ENCODE assay signal across 19 mouse cellular contexts in the genomic region with DNA sequence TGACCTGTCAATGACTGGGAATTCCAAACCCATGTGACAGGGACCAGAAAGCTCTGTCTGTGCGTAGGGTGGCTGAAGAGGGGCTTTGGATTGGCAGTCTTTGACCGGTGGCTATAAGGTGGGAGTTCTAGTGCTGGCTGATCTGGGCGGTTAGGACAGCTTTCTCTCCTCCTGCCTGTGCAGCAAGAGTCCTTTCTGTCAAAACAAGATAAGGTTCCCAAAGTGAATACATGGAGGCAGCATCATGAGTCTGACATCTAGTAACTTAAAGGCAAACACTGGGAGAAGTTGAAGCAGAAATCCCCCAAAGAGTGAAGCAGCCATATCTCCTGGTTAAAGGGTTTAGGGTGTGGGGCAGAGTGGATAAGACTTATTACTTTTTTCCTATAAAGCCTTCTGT. TPM values are rescaled to one million over a fixed set of nuclear protein-coding genes. Genes with fewer than 3 reads are reported as not detected.
DNase-seq lines count a peak whose midpoint lies in the region; ATAC-seq and TF ChIP-seq lines count a peak whose summit lies in the region.
"Had no signal": no experiment of that assay in that cellular context is flagged by ENCODE, and none has a peak within 500 bp of the region (broad histone marks: within the 10 kb centered on the region; RNA-seq: fewer than 3 reads in every experiment).

A gene (plus strand): TSS at position 56 of the 400 bp plus-strand sequence.

- H3K27ac ChIP-seq in cerebellum, adult 2 months (ENCODE audit: insufficient read depth, low read length) = no peak within 1 kb of the TSS
- H3K27ac ChIP-seq in midbrain, embryonic 16.5 days (ENCODE audit: low read length) = no peak within 1 kb of the TSS
- H3K27ac ChIP-seq: embryonic facial prominence, embryonic 15.5 days; liver, embryonic 14.5 days; macrophage had no signal

- no peaks in the 10 kb centered on the region for H3K9me3 ChIP-seq in midbrain, embryonic 16.5 days (replicated peaks; ENCODE audit: control insufficient read depth, low read length, poor library complexity, severe bottlenecking)
- H3K9me3 ChIP-seq: embryonic facial prominence, embryonic 15.5 days had no signal

- H3K4me2 ChIP-seq in midbrain, embryonic 16.5 days (ENCODE audit: low read length) = no peak within 1 kb of the TSS
- H3K4me2 ChIP-seq: embryonic facial prominence, embryonic 15.5 days had no signal

- H3K36me3 ChIP-seq in midbrain, embryonic 16.5 days (ENCODE audit: control insufficient read depth, insufficient read depth, low read length) = no peaks in the 10 kb centered on the region
- H3K36me3 ChIP-seq: embryonic facial prominence, embryonic 15.5 days had no signal

- no peaks in the 10 kb centered on the region for H3K4me1 ChIP-seq in cerebellum, adult 2 months (ENCODE audit: control insufficient read depth, insufficient read depth, low read length)
- H3K4me1 ChIP-seq in midbrain, embryonic 16.5 days (ENCODE audit: control insufficient read depth, insufficient read depth, low read length) = no peaks in the 10 kb centered on the region
- H3K4me1 ChIP-seq: embryonic facial prominence, embryonic 15.5 days had no signal

- no peak for ATAC-seq in midbrain, embryonic 16.5 days

- no peak within 1 kb of the TSS for H3K4me3 ChIP-seq in cerebellum, adult 2 months (replicated peaks; ENCODE audit: insufficient read depth, low read depth, low read length)
- no peak within 1 kb of the TSS for H3K4me3 ChIP-seq in midbrain, embryonic 16.5 days (ENCODE audit: low read depth, low read length)
- H3K4me3 ChIP-seq: embryonic facial prominence, embryonic 15.5 days; myocyte had no signal

- no peak for TF ChIP-seq POLR2A in cerebellum, adult 2 months (IDR thresholded peaks at IDR 0.05; ENCODE audit: borderline replicate concordance, insufficient read depth, low read length)

- WGBS in cerebellum, adult 2 months = 88% methylated on average over 3 of the region's 3 CpGs
- 90% methylated on average over 3 of the region's 3 CpGs for WGBS in midbrain, embryonic 16.5 days

- H3K27me3 ChIP-seq in cerebellum, adult 2 months (ENCODE audit: control insufficient read depth, insufficient read depth, low read length) = no peaks in the 10 kb centered on the region
- H3K27me3 ChIP-seq in midbrain, embryonic 16.5 days (ENCODE audit: control insufficient read depth, insufficient read depth, low read depth, low read length) = no peaks in the 10 kb centered on the region

- DNase-seq in cerebellum, adult 2 months = no peak
- no peak for DNase-seq in cerebellum, adult 11-12 months
- DNase-seq in left cerebral cortex, adult 18-20 months (ENCODE audit: low spot score in 2 of 2) = no peak
- no peak for DNase-seq in left cerebral cortex, adult 9 months (ENCODE audit: low spot score in 2 of 2)
- DNase-seq in layer of hippocampus, postnatal 10 days (ENCODE audit: low spot score in 2 of 2) = no peak
- DNase-seq in cerebellum, postnatal 25 days = no peak
- no peak for DNase-seq in right cerebral cortex, postnatal 25 days
- DNase-seq: adrenal gland, adult 2 months; cerebellum, postnatal 10 days; heart, adult 11 months; kidney, adult 11 months; kidney, postnatal 4 days; retina, postnatal 1 day had no signal

- no peak for TF ChIP-seq CTCF in cerebellum, adult 2 months (IDR thresholded peaks at IDR 0.05; ENCODE audit: borderline replicate concordance, insufficient read depth, low read depth, low read length)

- no peak within 1 kb of the TSS for H3K9ac ChIP-seq in midbrain, embryonic 16.5 days (ENCODE audit: low read depth, low read length)
- H3K9ac ChIP-seq: embryonic facial prominence, embryonic 15.5 days; liver, embryonic 14.5 days had no signal

RNA-seq across cellular contexts. Expression of the gene that starts here (rescaled TPM):
- 90.4 and 98.9 TPM in 2 replicates for polyA plus RNA-seq in cerebellum, adult 2 months (2012; rRNA removed)
- total RNA-seq in left cerebral cortex, adult 18-20 months (2021) = 100 to 1,000 TPM; 112 to 119 TPM
- 10 to 100 TPM; 90.9 to 93.8 TPM for total RNA-seq in layer of hippocampus, postnatal 10 days (2021)
- polyA plus RNA-seq in midbrain, embryonic 16.5 days (2015; fragmentation: Nextera tagmentation; extraction: Ambion mirVana) = 61.4 and 72.2 TPM in 2 replicates
- polyA plus RNA-seq: liver, embryonic 14.5 days; macrophage; spleen, adult 2 months had no signal
